Mouse (Mus musculus) neural tube, postnatal 0 days (tissue): ENCODE data around the gene Ywhaq. TPM values are rescaled to one million over a fixed set of nuclear protein-coding genes. Genes with fewer than 3 reads are reported as not detected.

Experiments
- polyA plus RNA-seq: library from polyadenylated mRNA; unstranded; fragments of >200 nt; fragmentation: Nextera tagmentation; extraction: Ambion mirVana; gene quantifications from 2 replicates; pipeline ENCODE4 v1.2.1, GENCODE M21; 2015

Ywhaq gene
- polyA plus RNA-seq, result 930 and 1,000 TPM in 2 replicates

GRCm38 (mm10) chr12:21417100-21418070 is at the start of gene Ywhaq:
Gene Ywhaq, minus strand, starts transcription at chr12:21417637.

GRCm38 (mm10) chr12:21373100-21373819 is 44.2 kb downstream of the Ywhaq start, which contains the start of gene Adam17:
Gene Adam17, minus strand, starts transcription at chr12:21373632.

Other genes starting within 250 kb of the Ywhaq start
- gene Cpsf3, start 132.2 kb downstream of the Ywhaq start, polyA plus RNA-seq, result 65.1 and 68.2 TPM in 2 replicates
- gene Itgb1bp1, start 131.4 kb downstream of the Ywhaq start, polyA plus RNA-seq, result 35.4 and 38.8 TPM in 2 replicates
- 24.7 and 29.5 TPM in 2 replicates for gene Iah1, start 101.2 kb downstream of the Ywhaq start, polyA plus RNA-seq
- gene Adam17, start 44.0 kb downstream of the Ywhaq start, polyA plus RNA-seq, result 13.5 and 15.5 TPM in 2 replicates